Mouse (Mus musculus) erythroblast, embryonic 14.5 days (primary cell): ENCODE data around the gene Ryr3.

Source experiments
- GATA1 ChIP-seq: IDR thresholded peaks from 2 replicates; pipeline ENCODE4 v1.6.1; 2012; ENCODE audit warnings: low read length, inconsistent platforms, mixed read lengths
- TAL1 ChIP-seq: IDR thresholded peaks from 3 replicates; pipeline ENCODE4 v1.6.1; 2012; ENCODE audit warnings: low read length, inconsistent platforms, mixed read lengths

- TF ChIP-seq TAL1 (no peak), GATA1 (no peak)
Observed at GRCm38 (mm10) chr2:112597064-112597463, 619.8 kb downstream of the Ryr3 start.
